Mouse (Mus musculus) hindbrain, embryonic 14.5 days (tissue): Measurements from ENCODE around the gene Atrnl1. TPM values are rescaled to one million over a fixed set of nuclear protein-coding genes. Genes with fewer than 3 reads are reported as not detected.

ENCODE experiments used
- ATAC-seq: fragments of 200-750 bp; cut with Nextera tagmentation; 2 replicates; pipeline ENCODE4 v1.8.0; 2017; ENCODE audit warnings: moderate number of reproducible peaks, mild to moderate bottlenecking, moderate TSS enrichment, moderate library complexity; ENCODE audit not compliant: low FRiP score
- DNase-seq: peaks from one replicate; pipeline ENCODE4 v3.0.0-alpha.2; 2015; ENCODE audit warnings: low spot score
- H3K27ac ChIP-seq: fragments of 300-500 bp; sonication (generic); 2 replicates; pipeline ENCODE4 v1.5.1; 2014; ENCODE audit warnings: mild to moderate bottlenecking, moderate library complexity
- H3K27me3 ChIP-seq: fragments of 300-500 bp; sonication (generic); 2 replicates; pipeline ENCODE4 v1.6.1; 2014; ENCODE audit warnings: mild to moderate bottlenecking, low read length, mixed read lengths; ENCODE audit not compliant: control insufficient read depth, insufficient read depth
- H3K36me3 ChIP-seq: fragments of 300-500 bp; sonication (generic); replicated peaks from 2 replicates; pipeline ENCODE4 v1.6.1; 2014; ENCODE audit not compliant: control insufficient read depth, insufficient read depth
- H3K4me1 ChIP-seq: fragments of 300-500 bp; sonication (generic); replicated peaks from 2 replicates; pipeline ENCODE4 v1.6.1; 2014; ENCODE audit warnings: antibody characterized with exemption, low read length, mixed read lengths; ENCODE audit not compliant: control insufficient read depth, insufficient read depth
- H3K4me2 ChIP-seq: fragments of 300-500 bp; sonication (generic); replicated peaks from 2 replicates; pipeline ENCODE4 v1.6.1; 2014; ENCODE audit warnings: mild to moderate bottlenecking, moderate library complexity
- H3K4me3 ChIP-seq: fragments of 300-500 bp; sonication (generic); replicated peaks from 2 replicates; pipeline ENCODE4 v1.5.1; 2014; ENCODE audit warnings: mild to moderate bottlenecking, low read length
- H3K9ac ChIP-seq: fragments of 300-500 bp; sonication (generic); 2 replicates; pipeline ENCODE4 v1.6.1; 2014
- H3K9me3 ChIP-seq: fragments of 300-500 bp; sonication (generic); 2 replicates; pipeline ENCODE4 v1.6.1; 2016; ENCODE audit warnings: low read length; ENCODE audit not compliant: control insufficient read depth
- WGBS: fragments of 180-500 bp; shearing (Covaris S2); extraction: QIAGEN DNeasy Blood & Tissue Kit; methylation state at CpG from one replicate; pipeline ENCODE4 v1.1.7; 2014; 5-methylcytosine and 5-hydroxymethylcytosine counted together
- polyA plus RNA-seq: library from polyadenylated mRNA; unstranded; fragments of >200 nt; fragmentation: Nextera tagmentation; extraction: Ambion mirVana; gene quantifications from 2 replicates; pipeline ENCODE4 v1.2.1, GENCODE M21; 2014

Atrnl1 gene
- polyA plus RNA-seq, 1 experiment from 2014 or later: 8.6 TPM

GRCm38 (mm10) chr19:57603593-57603992 is 7.2 kb upstream of the Atrnl1 start:
- H3K4me1 ChIP-seq: no peaks in the 10 kb centered on the region
- no peaks in the 10 kb centered on the region for H3K36me3 ChIP-seq
- no peak overlapping the region for H3K9ac ChIP-seq
- no peak overlapping the region for H3K4me2 ChIP-seq
- no peak overlapping the region for H3K27ac ChIP-seq
- DNase-seq (no peak), ATAC-seq (no peak)
- H3K9me3 ChIP-seq: no peaks in the 10 kb centered on the region
- H3K4me3 ChIP-seq: no peak overlapping the region
- 88% methylated on average over 3 of the region's 3 CpGs for WGBS
- H3K27me3 ChIP-seq: no peaks in the 10 kb centered on the region

- H3K4me3 ChIP-seq: no peak overlapping the region
- ATAC-seq (no peak), DNase-seq (no peak)
- H3K9ac ChIP-seq: no peak overlapping the region
- 92% methylated on average over 3 of the region's 3 CpGs for WGBS
- H3K4me2 ChIP-seq: no peak overlapping the region
- no peaks in the 10 kb centered on the region for H3K36me3 ChIP-seq
- no peaks in the 10 kb centered on the region for H3K4me1 ChIP-seq
- H3K27me3 ChIP-seq: no peaks in the 10 kb centered on the region
- no peak overlapping the region for H3K27ac ChIP-seq
- no peaks in the 10 kb centered on the region for H3K9me3 ChIP-seq
Measured at GRCm38 (mm10) chr19:57605941-57606340, 4.9 kb upstream of the Atrnl1 start.

GRCm38 (mm10) chr19:57606351-57606750 is 4.5 kb upstream of the Atrnl1 start:
- no peaks in the 10 kb centered on the region for H3K36me3 ChIP-seq
- 94% methylated on average over 10 of the region's 10 CpGs for WGBS
- DNase-seq: no peak
- no peak overlapping the region for H3K4me2 ChIP-seq
- no peak overlapping the region for H3K9ac ChIP-seq
- no peaks in the 10 kb centered on the region for H3K27me3 ChIP-seq
- no peaks in the 10 kb centered on the region for H3K9me3 ChIP-seq
- H3K4me3 ChIP-seq: no peak overlapping the region
- ATAC-seq: no peak
- H3K27ac ChIP-seq: no peak overlapping the region
- no peaks in the 10 kb centered on the region for H3K4me1 ChIP-seq

GRCm38 (mm10) chr19:57609361-57610057 is 1.3 kb upstream of the Atrnl1 start:
- no peak for ATAC-seq
- Histone ChIP-seq H3K9ac (peak overlapping the region; percentile 96), H3K27ac (peak overlapping the region; percentile 99), H3K4me1 (peaks cover 19% of the 10 kb centered on the region), H3K4me3 (peak overlapping the region; percentile 96), H3K36me3 (no peaks in the 10 kb centered on the region), H3K9me3 (no peaks in the 10 kb centered on the region), H3K4me2 (peak overlapping the region; percentile 99), H3K27me3 (no peaks in the 10 kb centered on the region)
- DNase-seq: peak; percentile 36
- 13% methylated on average over 12 of the region's 12 CpGs for WGBS

- Histone ChIP-seq H3K27me3 (no peaks in the 10 kb centered on the region), H3K27ac (peak overlapping the region; percentile 99), H3K36me3 (no peaks in the 10 kb centered on the region), H3K9me3 (no peaks in the 10 kb centered on the region), H3K4me1 (peaks cover 19% of the 10 kb centered on the region), H3K9ac (peak overlapping the region; percentile 96), H3K4me3 (peak overlapping the region; percentile 96), H3K4me2 (peak overlapping the region; percentile 99)
- DNase-seq (peak; percentile 61), ATAC-seq (no peak; the same call in 1 of the 2 replicates)
- under 1% methylated on average over 21 of the region's 21 CpGs for WGBS
Measured at GRCm38 (mm10) chr19:57610058-57610475, 767 bp upstream of the Atrnl1 start.

- Histone ChIP-seq H3K9me3 (no peaks in the 10 kb centered on the region), H3K9ac (peak overlapping the region; percentile 96), H3K4me1 (peaks cover 19% of the 10 kb centered on the region), H3K4me2 (peak overlapping the region; percentile 99), H3K4me3 (peak overlapping the region; percentile 96), H3K27me3 (no peaks in the 10 kb centered on the region), H3K27ac (peak overlapping the region; percentile 99), H3K36me3 (no peaks in the 10 kb centered on the region)
- DNase-seq (peak; percentile 47), ATAC-seq (peak; percentile 75)
- WGBS: 1% methylated on average over 53 of the region's 57 CpGs
Measured at GRCm38 (mm10) chr19:57611291-57612178, 701 bp downstream of the Atrnl1 start.

GRCm38 (mm10) chr19:57612179-57612472 is 1.3 kb downstream of the Atrnl1 start:
- ATAC-seq: no peak
- H3K9me3 ChIP-seq: no peaks in the 10 kb centered on the region
- no peak overlapping the region for H3K27ac ChIP-seq
- H3K4me3 ChIP-seq: peak overlapping the region; percentile 96
- DNase-seq: no peak
- peak overlapping the region; percentile 96 for H3K9ac ChIP-seq
- peaks cover 19% of the 10 kb centered on the region for H3K4me1 ChIP-seq
- 10% methylated on average over 2 of the region's 2 CpGs for WGBS
- H3K27me3 ChIP-seq: no peaks in the 10 kb centered on the region
- no peaks in the 10 kb centered on the region for H3K36me3 ChIP-seq
- peak overlapping the region; percentile 99 for H3K4me2 ChIP-seq

- DNase-seq: no peak
- Histone ChIP-seq H3K36me3 (no peaks in the 10 kb centered on the region), H3K27me3 (no peaks in the 10 kb centered on the region), H3K4me1 (peaks cover 19% of the 10 kb centered on the region), H3K27ac (no peak overlapping the region), H3K9me3 (no peaks in the 10 kb centered on the region), H3K4me2 (no peak overlapping the region), H3K4me3 (no peak overlapping the region), H3K9ac (no peak overlapping the region)
- no peak for ATAC-seq
- WGBS: 85% methylated on average over 9 of the region's 9 CpGs
Measured at GRCm38 (mm10) chr19:57615972-57616621, 5.3 kb downstream of the Atrnl1 start.

- Histone ChIP-seq H3K4me3 (no peak overlapping the region), H3K9ac (no peak overlapping the region), H3K36me3 (no peaks in the 10 kb centered on the region), H3K27ac (no peak overlapping the region), H3K4me2 (no peak overlapping the region), H3K9me3 (no peaks in the 10 kb centered on the region), H3K4me1 (no peaks in the 10 kb centered on the region), H3K27me3 (no peaks in the 10 kb centered on the region)
- ATAC-seq: no peak
- DNase-seq: no peak
- 91% methylated on average over 9 of the region's 9 CpGs for WGBS
Measured at GRCm38 (mm10) chr19:57619088-57619487, 8.3 kb downstream of the Atrnl1 start.
